Mouse (Mus musculus) adrenal gland, adult 8-10 months (tissue): ENCODE data around the gene Vmn1r85. TPM values are rescaled to one million over a fixed set of nuclear protein-coding genes. Genes with fewer than 3 reads are reported as not detected.

ENCODE experiments used
- DNase-seq: peaks from one replicate; pipeline ENCODE4 v3.0.0; 2022
- total RNA-seq, 4 experiments: library from RNA; stranded (reverse); gene quantifications; 2 replicates each; pipeline ENCODE4 v1.2.4; 2022

Gene Vmn1r85
- total RNA-seq, 4 experiments from 2014 or later, result not detected

DNA sequence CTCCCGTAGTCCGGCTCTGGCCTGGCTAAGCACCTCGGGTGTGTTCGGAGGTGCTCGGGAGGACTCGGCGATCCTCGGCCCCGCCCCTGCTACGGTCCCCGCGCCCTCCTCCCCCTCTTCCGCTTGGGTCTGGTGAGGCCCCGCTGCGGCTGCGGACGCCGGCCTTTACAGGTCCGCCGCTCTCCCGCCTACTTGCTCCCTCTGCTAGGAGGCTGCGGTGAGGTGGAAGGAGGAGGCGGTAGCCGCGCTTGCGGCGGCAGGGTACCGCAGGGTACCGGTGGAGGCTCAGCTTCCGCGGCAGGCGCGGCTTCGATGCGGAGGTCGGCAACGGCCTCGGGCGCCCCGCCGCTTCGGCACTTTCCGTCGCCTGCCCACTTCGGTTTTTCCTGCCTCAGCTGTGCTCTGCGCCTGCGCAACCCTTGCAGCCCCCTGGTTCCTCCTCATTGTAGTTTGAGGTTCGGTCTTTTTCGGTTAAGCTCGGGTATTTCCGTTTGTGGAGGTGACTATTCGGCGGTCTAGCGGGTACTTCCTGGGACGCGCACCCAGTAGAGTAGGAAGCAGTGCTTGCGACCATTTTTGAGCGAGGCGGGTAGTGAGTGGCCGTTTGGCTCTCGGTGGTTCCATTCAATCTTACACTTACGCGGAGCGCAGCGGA, 56.9 kb downstream of the Vmn1r85 start, which contains the start of gene Ube2m:
Ube2m (minus strand) TSS at position 375 of the 655 bp plus-strand sequence.
- peak; percentile 96 for DNase-seq

DNA sequence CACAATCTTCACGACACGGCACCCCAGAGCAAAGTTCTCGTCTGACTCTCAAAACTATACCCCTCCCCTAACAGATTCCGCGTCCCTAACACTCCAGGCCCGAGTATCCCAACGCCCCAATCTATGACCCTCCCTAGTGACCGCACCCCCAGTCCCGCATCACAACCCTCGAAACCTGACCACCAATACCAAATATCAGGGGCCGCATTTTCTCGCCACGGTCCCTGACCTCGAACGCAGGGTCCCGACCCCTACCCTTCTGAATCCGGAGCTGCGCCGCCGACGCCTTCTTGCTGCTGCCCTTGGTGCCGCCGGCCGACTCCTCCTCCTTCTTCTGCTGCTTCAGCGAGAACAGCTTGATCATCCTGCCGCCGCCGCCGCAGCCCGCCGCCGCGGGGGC, 57.6 kb downstream of the Vmn1r85 start:
- peak; percentile 55 for DNase-seq

DNA sequence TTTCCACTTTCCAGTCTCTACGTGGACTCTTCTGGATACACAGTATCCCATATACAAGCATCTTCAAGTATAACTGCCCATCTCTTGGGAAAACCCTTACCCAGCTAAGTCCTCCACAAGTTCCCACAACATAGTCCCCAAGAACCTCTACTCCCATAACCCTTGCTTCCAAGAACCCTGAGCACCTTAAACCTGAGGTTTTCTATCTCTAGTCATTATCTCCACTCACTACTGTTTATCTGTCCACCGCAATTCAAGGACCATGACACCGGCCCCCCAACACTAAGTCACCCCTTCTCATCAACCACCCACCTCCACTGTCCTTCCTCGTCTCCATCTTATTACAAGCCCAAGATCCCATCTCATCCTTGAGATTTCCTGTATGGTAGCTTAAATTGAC, 58.2 kb downstream of the Vmn1r85 start:
- peak; percentile 7 for DNase-seq

DNA sequence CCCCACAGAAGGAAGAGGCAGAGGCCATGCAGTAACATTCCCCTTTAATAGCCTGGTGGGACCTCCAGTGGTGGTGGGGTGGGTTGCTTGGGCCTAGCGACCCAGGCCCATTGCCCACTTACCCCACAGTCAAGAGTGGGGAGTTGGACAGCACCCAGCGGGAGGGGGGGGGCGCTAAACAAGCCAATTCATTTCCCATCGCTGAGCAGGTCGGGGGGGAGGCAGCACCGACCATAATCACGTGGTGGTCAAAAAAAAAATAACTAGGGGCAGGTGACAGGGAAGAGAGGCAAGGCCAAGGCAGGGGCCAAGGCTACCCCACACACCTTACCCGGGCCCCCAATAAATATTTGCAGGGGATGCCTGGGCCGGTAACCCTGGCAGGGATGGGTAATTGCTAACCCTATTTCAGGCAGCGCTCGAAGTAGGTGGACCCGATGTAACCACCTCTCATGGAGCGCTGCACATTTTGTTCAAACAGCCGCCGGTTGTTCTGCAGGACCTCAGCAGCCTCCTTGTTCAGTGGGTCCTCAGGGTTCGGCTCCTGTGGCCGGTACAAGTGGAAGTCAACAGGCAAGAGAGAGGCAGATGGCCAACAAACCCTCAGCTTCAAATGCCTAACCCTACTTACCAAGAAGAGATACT, 59.6 kb downstream of the Vmn1r85 start:
- DNase-seq, result peak; percentile 36

DNA sequence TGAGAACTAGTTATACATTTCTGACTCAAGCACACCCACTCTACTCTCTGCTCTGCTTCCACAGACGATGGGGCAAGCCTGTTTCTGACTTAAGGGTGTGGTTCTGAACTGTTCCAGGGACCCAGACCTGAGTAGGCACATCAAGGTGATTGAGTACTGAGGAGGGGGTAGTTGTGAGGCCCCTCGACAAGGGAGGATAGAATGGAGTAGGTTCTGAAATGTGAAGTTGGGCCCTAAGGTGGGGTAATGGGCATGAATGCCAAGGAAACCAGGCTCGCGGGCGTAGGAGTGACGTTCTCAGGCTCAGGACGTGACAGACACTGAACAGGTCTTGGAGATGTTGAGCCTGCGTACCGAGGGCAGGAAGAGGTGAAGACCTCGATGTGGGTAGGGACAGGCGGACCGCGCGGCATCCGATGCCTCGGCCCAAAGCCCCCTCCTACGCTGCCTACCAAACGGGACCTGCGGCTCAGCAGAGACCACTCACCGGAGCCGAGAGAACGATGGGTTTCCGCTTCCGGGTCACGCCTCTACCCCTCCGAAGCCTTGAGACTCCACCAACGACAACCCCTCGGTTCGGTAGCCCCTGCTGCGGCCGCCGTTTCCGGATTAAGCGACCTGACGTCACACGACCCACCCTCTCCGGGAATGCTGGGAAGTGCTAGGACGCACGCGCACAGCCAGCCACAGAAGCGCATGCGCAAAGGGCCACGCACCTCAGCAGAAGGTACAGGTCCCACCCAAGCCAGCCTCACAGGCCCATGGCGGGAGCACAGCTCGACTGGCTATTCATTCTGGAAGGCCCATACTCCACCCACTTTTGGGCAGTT, 60.6 kb downstream of the Vmn1r85 start, which contains the start of gene Chmp2a:
Chmp2a (minus strand) TSS at position 660 of the 830 bp plus-strand sequence.
- DNase-seq, result peak; percentile 98

DNA sequence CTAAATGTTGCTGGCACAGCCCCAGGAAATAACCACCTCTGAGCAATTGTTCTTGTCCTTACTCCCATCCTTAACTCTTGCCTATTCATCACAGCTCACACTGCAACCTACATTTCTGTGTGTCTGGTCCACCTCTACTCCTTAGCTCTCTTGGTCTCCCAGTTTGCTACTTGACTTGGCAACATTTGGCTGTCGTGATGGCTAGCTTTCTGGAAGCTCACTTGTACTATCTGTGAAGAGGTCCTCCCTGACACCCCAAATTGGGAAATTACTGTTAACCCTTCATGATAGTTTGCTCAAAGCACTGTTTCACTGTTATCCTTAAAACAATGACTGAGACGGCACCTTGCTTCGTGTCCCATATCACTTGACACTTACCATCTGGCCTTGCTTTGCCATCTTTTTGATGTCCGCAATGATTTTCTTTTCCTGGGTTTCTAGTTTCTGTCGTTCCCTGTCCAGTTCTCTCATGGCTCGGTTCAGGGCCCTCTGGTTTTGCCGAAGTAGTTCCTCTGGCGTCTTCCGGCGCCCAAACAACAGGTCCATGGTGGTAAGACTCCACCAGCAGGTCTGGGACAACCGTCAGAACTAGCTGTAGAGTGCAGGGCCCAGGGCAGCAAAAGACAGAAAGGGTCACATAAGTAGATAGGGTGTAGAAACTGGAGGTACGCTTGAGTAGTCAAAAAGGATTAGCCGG, 61.4 kb downstream of the Vmn1r85 start:
- DNase-seq, result no peak

Other genes starting within 250 kb of the Vmn1r85 start
- 1 to 10 TPM; 3.5 to 6.3 (median 4.1) TPM for gene Zfp128, start 214.0 kb downstream of the Vmn1r85 start, total RNA-seq
- 10 to 100 TPM; 12.0 to 19.1 (median 16.4) TPM for gene Zscan22, start 197.4 kb downstream of the Vmn1r85 start, total RNA-seq
- 100 to 1,000 TPM; 901 to 965 (median 918) TPM for gene Rps5, start 172.9 kb downstream of the Vmn1r85 start, total RNA-seq
- gene Rnf225, start 167.8 kb downstream of the Vmn1r85 start, total RNA-seq, result under 1 TPM; 0.20 to 0.38 (median 0.34) TPM
- gene Zfp324, start 129.3 kb downstream of the Vmn1r85 start, total RNA-seq, result 10 to 100 TPM; 11.9 to 15.8 (median 13.8) TPM
- gene Zfp446, start 117.3 kb downstream of the Vmn1r85 start, total RNA-seq, result 10 to 100 TPM in 2 of 4 experiments, 1 to 10 TPM in 2; 6.9 to 12.6 (median 10.1) TPM
- gene Slc27a5, start 97.0 kb downstream of the Vmn1r85 start, total RNA-seq, result under 1 TPM in 2 of 4 experiments, not detected in 2; 0.18 to 0.32 TPM
- gene Trim28, start 96.1 kb downstream of the Vmn1r85 start, total RNA-seq, result 100 to 1,000 TPM; 223 to 300 (median 260) TPM
- gene Zbtb45, start 85.1 kb downstream of the Vmn1r85 start, total RNA-seq, result 10 to 100 TPM; 15.2 to 19.9 (median 17.5) TPM
- gene Chmp2a, start 60.4 kb downstream of the Vmn1r85 start, total RNA-seq, result 100 to 1,000 TPM; 235 to 249 (median 240) TPM
- 100 to 1,000 TPM; 168 to 169 (median 168) TPM for gene Ube2m, start 56.9 kb downstream of the Vmn1r85 start, total RNA-seq
- gene Mzf1, start 40.4 kb downstream of the Vmn1r85 start, total RNA-seq, result 1 to 10 TPM; 3.2 to 7.5 (median 5.9) TPM
- not detected for gene Vmn1r86, start 24.7 kb upstream of the Vmn1r85 start, total RNA-seq
- not detected for gene Vmn1r87, start 45.0 kb upstream of the Vmn1r85 start, total RNA-seq
- gene Vmn1r88, start 64.4 kb upstream of the Vmn1r85 start, total RNA-seq, result under 1 TPM; 0.05 to 0.17 (median 0.10) TPM
- gene Vmn1r89, start 117.8 kb upstream of the Vmn1r85 start, total RNA-seq, result not detected
- 10 to 100 TPM; 10.5 to 11.8 (median 11.1) TPM for gene Lig1, start 182.1 kb upstream of the Vmn1r85 start, total RNA-seq
- 10 to 100 TPM; 12.3 to 19.2 (median 14.8) TPM for gene Zswim9, start 183.5 kb upstream of the Vmn1r85 start, total RNA-seq
- gene Pla2g4c, start 229.5 kb upstream of the Vmn1r85 start, total RNA-seq, result under 1 TPM; 0.17 to 0.56 (median 0.22) TPM